Mouse (Mus musculus) intestine, postnatal 0 days (tissue): Measurements from ENCODE around the gene Slc25a18. TPM values are rescaled to one million over a fixed set of nuclear protein-coding genes. Genes with fewer than 3 reads are reported as not detected.
"Not testable (repeated sequence)": the region's sequence is repeated elsewhere in the genome, so short reads cannot be mapped to it uniquely, and the experiment has no call there.

Source experiments
- ATAC-seq: fragments of 200-750 bp; cut with Nextera tagmentation; 2 replicates; pipeline ENCODE4 v1.8.0; 2017; ENCODE audit warnings: mild to moderate bottlenecking, moderate TSS enrichment, moderate library complexity
- H3K27ac ChIP-seq: fragments of 300-500 bp; sonication (generic); 2 replicates; pipeline ENCODE4 v1.5.1; 2014; ENCODE audit warnings: mild to moderate bottlenecking, low read depth, low read length, moderate library complexity
- H3K27me3 ChIP-seq: fragments of 300-500 bp; sonication (generic); replicated peaks from 2 replicates; pipeline ENCODE4 v1.6.1; 2014; ENCODE audit warnings: low read length, mixed read lengths; ENCODE audit not compliant: control insufficient read depth, insufficient read depth
- H3K36me3 ChIP-seq: fragments of 300-500 bp; sonication (generic); 2 replicates; pipeline ENCODE4 v1.6.1; 2014; ENCODE audit warnings: mild to moderate bottlenecking, moderate library complexity; ENCODE audit not compliant: control insufficient read depth, insufficient read depth
- H3K4me1 ChIP-seq: fragments of 300-500 bp; sonication (generic); replicated peaks from 2 replicates; pipeline ENCODE4 v1.6.1; 2014; ENCODE audit warnings: antibody characterized with exemption, low read length, mixed read lengths; ENCODE audit not compliant: control insufficient read depth, insufficient read depth
- H3K4me2 ChIP-seq: fragments of 300-500 bp; sonication (generic); replicated peaks from 2 replicates; pipeline ENCODE4 v1.6.1; 2014; ENCODE audit warnings: low read depth, mild to moderate bottlenecking, moderate library complexity
- H3K4me3 ChIP-seq: fragments of 300-500 bp; sonication (generic); 2 replicates; pipeline ENCODE4 v1.5.1; 2014; ENCODE audit warnings: low read depth, low read length
- H3K9ac ChIP-seq: fragments of 300-500 bp; sonication (generic); 2 replicates; pipeline ENCODE4 v1.6.1; 2014; ENCODE audit warnings: mild to moderate bottlenecking, low read depth, low read length
- H3K9me3 ChIP-seq: fragments of 300-500 bp; sonication (generic); 2 replicates; pipeline ENCODE4 v1.6.1; 2016; ENCODE audit warnings: mixed run types; ENCODE audit not compliant: control insufficient read depth
- CTCF ChIP-seq: sonication (generic); IDR thresholded peaks from 2 replicates; pipeline ENCODE4 v1.5.1; 2016; ENCODE audit warnings: low read depth, mild to moderate bottlenecking, control low read depth, antibody characterized with exemption, moderate library complexity
- WGBS: fragments of 180-500 bp; shearing (Covaris S2); extraction: QIAGEN DNeasy Blood & Tissue Kit; methylation state at CpG from one replicate; pipeline ENCODE4 v1.1.7; 2014; 5-methylcytosine and 5-hydroxymethylcytosine counted together
- polyA plus RNA-seq: library from polyadenylated mRNA; unstranded; fragments of >200 nt; fragmentation: Nextera tagmentation; extraction: Ambion mirVana; gene quantifications from 2 replicates; pipeline ENCODE4 v1.2.1, GENCODE M21; 2015

Gene Slc25a18
- polyA plus RNA-seq, 1 experiment from 2014 or later: not detected

- Histone ChIP-seq H3K27ac (peak overlapping the region; percentile 68; the same call in 1 of the 2 replicates), H3K9me3 (no peaks in the 10 kb centered on the region), H3K4me1 (no peaks in the 10 kb centered on the region), H3K27me3 (no peaks in the 10 kb centered on the region), H3K4me3 (no peak overlapping the region), H3K36me3 (peaks cover 84% of the 10 kb centered on the region), H3K9ac (no peak overlapping the region), H3K4me2 (no peak overlapping the region)
- peak; percentile 86 for ATAC-seq
- TF ChIP-seq CTCF: no peak
- WGBS: 47% methylated on average over 5 of the region's 5 CpGs
Measured at GRCm38 (mm10) chr6:120806999-120807737, 33.8 kb downstream of the Slc25a18 start.

- Histone ChIP-seq H3K27ac (peak overlapping the region; percentile 68), H3K9ac (no peak overlapping the region), H3K4me1 (no peaks in the 10 kb centered on the region), H3K27me3 (no peaks in the 10 kb centered on the region), H3K4me2 (no peak overlapping the region), H3K4me3 (no peak overlapping the region), H3K9me3 (no peaks in the 10 kb centered on the region), H3K36me3 (peaks cover 78% of the 10 kb centered on the region)
- no peak for TF ChIP-seq CTCF
- no peak for ATAC-seq
- 56% methylated on average over 4 of the region's 4 CpGs for WGBS
Measured at GRCm38 (mm10) chr6:120807738-120808081, 34.3 kb downstream of the Slc25a18 start.

- H3K4me3 ChIP-seq, H3K9ac ChIP-seq, H3K27ac ChIP-seq, ATAC-seq, H3K27me3 ChIP-seq, H3K4me2 ChIP-seq, H3K9me3 ChIP-seq, H3K4me1 ChIP-seq: not testable (repeated sequence)
- peaks cover 38% of the 10 kb centered on the region for H3K36me3 ChIP-seq
- WGBS: 98% methylated on average over 6 of the region's 10 CpGs
Measured at GRCm38 (mm10) chr6:120811999-120812398, 38.6 kb downstream of the Slc25a18 start.

GRCm38 (mm10) chr6:120819294-120819693 lies 45.9 kb downstream of the Slc25a18 start:
- no peak overlapping the region for H3K27ac ChIP-seq
- no peak overlapping the region for H3K9ac ChIP-seq
- no peak overlapping the region for H3K4me2 ChIP-seq
- H3K9me3 ChIP-seq: no peaks in the 10 kb centered on the region
- no peak for TF ChIP-seq CTCF
- no peak overlapping the region for H3K4me3 ChIP-seq
- no peak for ATAC-seq
- no peaks in the 10 kb centered on the region for H3K27me3 ChIP-seq
- no peaks in the 10 kb centered on the region for H3K4me1 ChIP-seq
- 93% methylated on average over 2 of the region's 2 CpGs for WGBS
- H3K36me3 ChIP-seq: peaks cover 20% of the 10 kb centered on the region

- Histone ChIP-seq H3K4me2 (peak overlapping the region; percentile 65; the same call in 1 of the 2 replicates), H3K27ac (no peak overlapping the region), H3K27me3 (no peaks in the 10 kb centered on the region), H3K4me1 (no peaks in the 10 kb centered on the region), H3K9ac (no peak overlapping the region), H3K4me3 (no peak overlapping the region), H3K36me3 (peaks cover 20% of the 10 kb centered on the region), H3K9me3 (no peaks in the 10 kb centered on the region)
- TF ChIP-seq CTCF: no peak
- no peak for ATAC-seq
- 75% methylated on average over 5 of the region's 5 CpGs for WGBS
Measured at GRCm38 (mm10) chr6:120820144-120820543, 46.8 kb downstream of the Slc25a18 start.

GRCm38 (mm10) chr6:120820941-120821340 lies 47.6 kb downstream of the Slc25a18 start:
- peak overlapping the region; percentile 65 for H3K4me2 ChIP-seq
- no peaks in the 10 kb centered on the region for H3K9me3 ChIP-seq
- TF ChIP-seq CTCF: no peak
- 74% methylated on average over 1 of the region's 1 CpGs for WGBS
- H3K36me3 ChIP-seq: peaks cover 20% of the 10 kb centered on the region
- H3K27me3 ChIP-seq: no peaks in the 10 kb centered on the region
- H3K4me3 ChIP-seq: no peak overlapping the region
- H3K9ac ChIP-seq: peak overlapping the region; percentile 82; the same call in 1 of the 2 replicates
- no peaks in the 10 kb centered on the region for H3K4me1 ChIP-seq
- no peak overlapping the region for H3K27ac ChIP-seq
- ATAC-seq: no peak

- H3K4me3 ChIP-seq: peak overlapping the region; percentile 77
- no peaks in the 10 kb centered on the region for H3K27me3 ChIP-seq
- no peaks in the 10 kb centered on the region for H3K9me3 ChIP-seq
- peak overlapping the region; percentile 82 for H3K9ac ChIP-seq
- H3K4me2 ChIP-seq: peak overlapping the region; percentile 65
- no peaks in the 10 kb centered on the region for H3K4me1 ChIP-seq
- H3K36me3 ChIP-seq: peaks cover 20% of the 10 kb centered on the region
- no peak for ATAC-seq
- H3K27ac ChIP-seq: no peak overlapping the region
- no peak for TF ChIP-seq CTCF
- WGBS: 38% methylated on average over 5 of the region's 5 CpGs
Measured at GRCm38 (mm10) chr6:120821715-120822114, 48.3 kb downstream of the Slc25a18 start.
